Mouse (Mus musculus) right cerebral cortex, postnatal 25 days (tissue): Measurements from ENCODE around the gene Ift20.
"Not testable (repeated sequence)": the region's sequence is repeated elsewhere in the genome, so short reads cannot be mapped to it uniquely, and the experiment has no call there.

Experiments
- DNase-seq: peaks from one replicate; pipeline ENCODE4 v3.0.0; 2022

Gene Ift20

GRCm38 (mm10) chr11:78523241-78523955, 12.8 kb upstream of the Ift20 start:
- no peak for DNase-seq

GRCm38 (mm10) chr11:78524838-78525237, 11.3 kb upstream of the Ift20 start:
- no peak for DNase-seq

GRCm38 (mm10) chr11:78528714-78529113, 7.4 kb upstream of the Ift20 start:
- DNase-seq = no peak

GRCm38 (mm10) chr11:78530001-78530400, 6.2 kb upstream of the Ift20 start:
- no peak for DNase-seq

- DNase-seq = no peak
Measured at GRCm38 (mm10) chr11:78531046-78531445, 5.1 kb upstream of the Ift20 start.

GRCm38 (mm10) chr11:78531515-78531914, 4.6 kb upstream of the Ift20 start:
- DNase-seq = not testable (repeated sequence)

GRCm38 (mm10) chr11:78534516-78534915, 1.6 kb upstream of the Ift20 start:
- no peak for DNase-seq

- no peak for DNase-seq
Measured at GRCm38 (mm10) chr11:78535376-78536079, 633 bp upstream of the Ift20 start.

- no peak for DNase-seq
Measured at GRCm38 (mm10) chr11:78536690-78537084, 526 bp downstream of the Ift20 start.

GRCm38 (mm10) chr11:78540358-78540757, 4.2 kb downstream of the Ift20 start:
- no peak for DNase-seq

GRCm38 (mm10) chr11:78544449-78545111, 8.4 kb downstream of the Ift20 start:
- DNase-seq = no peak

GRCm38 (mm10) chr11:78545181-78545580, 9.0 kb downstream of the Ift20 start:
- DNase-seq = no peak

DNA sequence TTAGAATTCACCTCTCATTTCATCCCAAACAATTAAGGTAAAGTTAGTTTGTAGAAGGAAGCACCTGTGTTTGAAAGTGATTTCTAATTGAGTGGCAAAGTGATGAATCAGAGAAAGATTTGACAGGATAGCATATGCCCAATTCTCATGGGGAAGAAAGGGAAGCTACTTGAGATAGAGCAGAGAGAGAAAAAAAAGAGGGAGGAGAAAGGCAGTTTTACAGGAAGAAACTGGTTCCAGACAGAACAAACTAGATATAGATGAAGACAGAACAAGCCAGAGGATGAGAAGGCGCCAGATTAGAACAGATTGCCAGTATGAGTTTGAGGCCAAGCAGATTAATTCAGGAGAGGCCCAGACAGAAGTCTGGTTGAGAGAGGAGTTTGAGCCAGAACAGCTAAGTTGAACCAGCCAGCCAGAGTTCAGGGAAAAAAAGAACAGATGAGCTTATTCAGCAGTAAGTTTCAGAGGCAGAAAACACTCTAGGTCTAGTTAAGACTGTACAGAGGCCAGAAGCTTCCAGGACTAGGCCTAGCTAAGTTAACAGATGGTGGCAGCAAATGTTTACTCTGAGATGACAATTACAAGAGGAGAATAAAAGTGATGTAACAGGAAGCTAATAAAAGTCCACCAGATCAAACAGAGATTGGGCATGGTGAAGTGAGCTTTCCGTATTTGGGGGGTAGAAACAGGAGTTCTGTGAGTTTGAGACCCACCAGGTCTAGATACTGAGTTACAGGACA, 11.7 kb downstream of the Ift20 start:
- DNase-seq = no peak

GRCm38 (mm10) chr11:78549491-78549987, 13.4 kb downstream of the Ift20 start:
- DNase-seq = no peak

- DNase-seq = peak; percentile 94
Measured at GRCm38 (mm10) chr11:78550168-78551058, 14.3 kb downstream of the Ift20 start, which contains the start of gene Tmem97. Gene Tmem97, minus strand, starts transcription at chr11:78550777.

- DNase-seq = no peak
Measured at GRCm38 (mm10) chr11:78551059-78551398, 14.9 kb downstream of the Ift20 start.

DNA sequence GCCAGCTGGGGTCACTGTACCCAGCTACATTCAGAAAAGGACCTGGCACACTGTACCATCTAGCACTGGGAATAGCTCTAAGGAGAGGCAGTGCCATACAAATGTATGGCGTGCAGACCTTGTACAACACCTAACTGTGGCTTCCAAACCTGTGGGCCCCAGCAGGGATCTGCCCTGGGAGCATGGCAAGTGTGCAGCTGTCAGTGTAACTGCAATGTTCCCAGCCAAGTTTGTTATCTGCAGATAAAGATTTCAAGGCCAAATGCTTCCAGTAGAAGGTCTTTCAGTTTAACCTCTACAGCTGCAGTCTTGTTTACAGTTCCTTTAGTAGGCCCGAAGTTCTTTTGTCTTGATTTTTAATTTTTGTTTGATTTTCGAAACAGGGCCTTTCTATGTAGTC, 19.5 kb downstream of the Ift20 start:
- DNase-seq = no peak

DNA sequence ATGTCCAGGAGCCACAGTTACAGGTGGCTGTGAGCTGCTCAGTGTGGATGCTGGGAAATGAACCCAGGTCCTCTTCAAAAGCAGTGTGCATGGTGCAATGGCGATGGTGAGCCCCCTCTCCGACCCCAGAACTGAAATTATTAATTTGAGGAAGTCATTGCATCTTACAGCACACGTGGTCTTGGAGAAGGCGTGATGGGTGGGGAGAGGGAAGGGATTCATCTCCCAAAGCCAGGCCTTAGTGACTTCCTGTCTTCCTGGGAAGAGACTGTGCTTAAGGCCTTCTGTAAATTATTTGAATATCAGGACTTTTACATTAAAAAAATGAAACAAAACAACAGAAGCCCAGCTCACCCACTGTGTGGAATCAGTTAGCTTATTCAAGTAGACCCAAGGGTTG, 19.9 kb downstream of the Ift20 start:
- no peak for DNase-seq

DNA sequence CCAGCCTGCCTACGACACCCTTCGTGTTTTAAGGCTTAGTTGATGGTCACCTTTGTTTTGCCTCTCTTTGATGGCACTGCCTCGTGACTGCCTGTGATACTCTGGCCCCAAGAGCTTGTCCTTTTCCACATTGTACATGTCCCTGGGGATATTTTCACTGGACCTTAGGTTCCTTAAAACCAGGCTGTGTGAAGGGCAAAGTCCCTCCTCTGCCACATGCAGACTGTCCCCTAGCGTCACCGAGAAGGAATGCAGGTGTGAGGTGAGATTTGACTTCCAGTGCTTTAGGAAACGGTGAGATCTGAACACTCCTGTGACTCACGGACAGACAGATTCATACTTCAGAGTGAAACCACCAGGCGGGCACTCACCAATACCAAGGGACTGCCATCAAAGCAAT, 21.1 kb downstream of the Ift20 start:
- no peak for DNase-seq

DNA sequence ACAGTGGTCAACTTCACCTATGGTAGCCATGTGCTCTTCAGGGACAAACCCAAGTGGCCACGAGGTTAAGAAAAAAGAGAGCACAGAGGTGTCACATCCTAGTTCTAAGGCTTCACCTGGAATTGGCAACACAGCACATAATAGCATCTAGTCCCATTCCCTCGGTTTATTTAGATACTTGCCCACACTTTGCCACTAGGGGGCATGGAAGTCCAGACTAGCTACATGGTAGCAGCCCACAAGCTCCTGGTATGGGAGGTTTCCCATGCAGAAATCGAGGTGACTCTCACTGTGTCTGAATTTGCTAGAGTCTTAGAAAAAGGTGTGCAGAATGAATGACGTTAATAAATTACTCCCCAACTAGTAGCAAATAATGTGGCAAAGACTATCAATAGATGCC, 24.3 kb downstream of the Ift20 start:
- peak; percentile 59 for DNase-seq

- no peak for DNase-seq
Measured at GRCm38 (mm10) chr11:78566775-78567174, 30.6 kb downstream of the Ift20 start.

DNA sequence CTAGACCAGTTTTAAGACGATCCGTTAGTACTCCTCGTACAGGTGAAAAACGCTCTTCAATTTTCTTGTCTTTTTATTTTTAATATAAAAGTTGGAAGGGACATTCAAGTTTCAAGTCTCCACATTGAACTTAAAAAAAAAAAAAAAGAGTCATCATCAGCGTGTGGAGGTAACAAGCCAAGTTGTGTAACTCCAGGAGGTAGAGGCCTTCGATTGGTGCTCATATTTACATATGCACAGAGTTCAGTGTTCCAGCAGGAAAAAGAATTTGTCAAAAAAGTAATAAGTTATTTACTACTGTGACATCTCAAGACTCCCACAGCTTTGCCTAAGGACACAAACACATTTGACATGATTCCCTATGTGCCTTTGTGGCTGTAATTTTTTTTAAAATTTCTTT, 31.5 kb downstream of the Ift20 start:
- no peak for DNase-seq
